Mouse (Mus musculus) cerebellum, postnatal 14 days (tissue): ENCODE measurements around the gene Agtpbp1.
"Not testable (repeated sequence)": the region's sequence is repeated elsewhere in the genome, so short reads cannot be mapped to it uniquely, and the experiment has no call there.

Source experiments
- DNase-seq, 2 experiments: peaks; one replicate each; pipeline ENCODE4 v3.0.0; 2021; ENCODE audit warnings: mixed read lengths in 2 of 2

The Agtpbp1 gene

GRCm38 (mm10) chr13:59480599-59481483, 104.2 kb downstream of the Agtpbp1 start:
- DNase-seq: no peak

- DNase-seq: not testable (repeated sequence)
These were observed 107.1 kb downstream of the Agtpbp1 start for GRCm38 (mm10) chr13:59477928-59478327.

- DNase-seq: no peak
These were observed 107.6 kb downstream of the Agtpbp1 start for GRCm38 (mm10) chr13:59477451-59477850.

- no peak for DNase-seq
These were observed 110.1 kb downstream of the Agtpbp1 start for GRCm38 (mm10) chr13:59474973-59475372.

GRCm38 (mm10) chr13:59473341-59473740, 111.7 kb downstream of the Agtpbp1 start:
- DNase-seq: no peak

GRCm38 (mm10) chr13:59472222-59472621, 112.8 kb downstream of the Agtpbp1 start:
- DNase-seq: peak; percentile 34 to 37

- no peak for DNase-seq
These were observed 115.3 kb downstream of the Agtpbp1 start for GRCm38 (mm10) chr13:59469701-59470100.

GRCm38 (mm10) chr13:59468181-59468802, 116.7 kb downstream of the Agtpbp1 start:
- no peak for DNase-seq

GRCm38 (mm10) chr13:59467591-59467990, 117.4 kb downstream of the Agtpbp1 start:
- peak; percentile 77 to 86 for DNase-seq

GRCm38 (mm10) chr13:59460958-59461357, 124.1 kb downstream of the Agtpbp1 start:
- no peak for DNase-seq

- no peak for DNase-seq
These were observed 128.8 kb downstream of the Agtpbp1 start for GRCm38 (mm10) chr13:59456203-59456602.

- peak; percentile 58 for DNase-seq
These were observed 130.8 kb downstream of the Agtpbp1 start for GRCm38 (mm10) chr13:59454001-59454785.

GRCm38 (mm10) chr13:59453582-59453981, 131.4 kb downstream of the Agtpbp1 start:
- peak; percentile 36 to 65 for DNase-seq

GRCm38 (mm10) chr13:59453045-59453444, 132.0 kb downstream of the Agtpbp1 start:
- peak in 1 of 2 experiments; percentile 54 for DNase-seq

- DNase-seq: no peak
These were observed 134.2 kb downstream of the Agtpbp1 start for GRCm38 (mm10) chr13:59450840-59451239.

GRCm38 (mm10) chr13:59447130-59447529, 137.9 kb downstream of the Agtpbp1 start:
- DNase-seq: no peak

- peak; percentile 49 to 72 for DNase-seq
These were observed 139.8 kb downstream of the Agtpbp1 start for GRCm38 (mm10) chr13:59445179-59445578.

- DNase-seq: peak; percentile 75 to 76
These were observed 140.7 kb downstream of the Agtpbp1 start for GRCm38 (mm10) chr13:59444371-59444770.

GRCm38 (mm10) chr13:59439683-59440082, 145.3 kb downstream of the Agtpbp1 start:
- no peak for DNase-seq

- DNase-seq: no peak
These were observed 150.5 kb downstream of the Agtpbp1 start for GRCm38 (mm10) chr13:59434554-59434953.

- peak; percentile 84 to 87 for DNase-seq
These were observed 153.7 kb downstream of the Agtpbp1 start for GRCm38 (mm10) chr13:59431124-59431864.

- DNase-seq: no peak
These were observed 155.7 kb downstream of the Agtpbp1 start for GRCm38 (mm10) chr13:59429369-59429768.
